Mouse (Mus musculus) CD4-positive naive resting alpha-beta T cell, adult 57 days (primary cell): ENCODE data around the gene Ankdd1b. TPM values are rescaled to one million over a fixed set of nuclear protein-coding genes. Genes with fewer than 3 reads are reported as not detected.

ENCODE experiments used
- total RNA-seq: library from RNA; stranded (reverse); gene quantifications from one replicate; pipeline ENCODE4 v1.2.4, GENCODE M21; 2023

The Ankdd1b gene
- total RNA-seq: not detected

DNA sequence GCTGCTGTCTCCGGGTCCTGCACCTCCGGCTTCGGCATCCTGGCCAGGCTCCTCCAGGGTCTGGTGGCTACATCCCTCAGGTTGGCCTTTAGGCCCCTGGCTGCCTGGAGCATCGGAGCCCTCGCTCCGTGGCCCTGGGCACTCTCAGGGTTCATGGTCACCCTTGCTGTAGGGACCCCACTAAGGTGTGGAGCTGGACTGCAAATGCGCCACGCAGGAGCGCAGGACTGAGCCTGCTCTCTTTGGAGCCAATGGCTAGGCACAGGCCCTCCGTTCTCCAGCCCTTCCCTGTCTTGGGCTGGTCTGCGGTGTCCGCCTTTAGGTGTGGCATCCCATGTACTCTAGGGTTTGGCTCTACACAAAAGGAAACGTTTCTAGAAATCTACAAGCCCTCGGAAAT, at the start of gene Ankdd1b:
Ankdd1b (minus strand) TSS at position 242 of the 400 bp plus-strand sequence.

DNA sequence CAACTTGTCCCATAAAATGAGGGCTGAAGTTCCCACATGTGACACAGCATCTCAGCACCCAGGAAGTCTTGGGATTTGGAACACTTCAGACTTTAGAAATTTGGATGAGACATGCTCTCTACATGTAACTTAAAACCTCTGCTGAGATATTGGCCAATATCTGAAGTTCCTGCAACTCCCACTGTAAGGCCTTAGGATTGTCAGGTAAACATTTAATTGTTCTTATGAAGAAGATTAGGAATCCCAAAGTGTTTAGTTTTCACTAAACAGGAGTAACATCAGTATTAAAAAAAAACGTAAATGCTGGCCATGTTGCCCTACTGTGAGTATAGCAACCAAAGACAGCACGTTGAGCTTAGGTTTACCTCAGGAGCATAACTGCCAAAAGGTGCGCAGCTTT, 19.4 kb upstream of the Ankdd1b start, which contains the start of gene Gm17622:
Gm17622 (plus strand) TSS at position 301 of the 400 bp plus-strand sequence.

DNA sequence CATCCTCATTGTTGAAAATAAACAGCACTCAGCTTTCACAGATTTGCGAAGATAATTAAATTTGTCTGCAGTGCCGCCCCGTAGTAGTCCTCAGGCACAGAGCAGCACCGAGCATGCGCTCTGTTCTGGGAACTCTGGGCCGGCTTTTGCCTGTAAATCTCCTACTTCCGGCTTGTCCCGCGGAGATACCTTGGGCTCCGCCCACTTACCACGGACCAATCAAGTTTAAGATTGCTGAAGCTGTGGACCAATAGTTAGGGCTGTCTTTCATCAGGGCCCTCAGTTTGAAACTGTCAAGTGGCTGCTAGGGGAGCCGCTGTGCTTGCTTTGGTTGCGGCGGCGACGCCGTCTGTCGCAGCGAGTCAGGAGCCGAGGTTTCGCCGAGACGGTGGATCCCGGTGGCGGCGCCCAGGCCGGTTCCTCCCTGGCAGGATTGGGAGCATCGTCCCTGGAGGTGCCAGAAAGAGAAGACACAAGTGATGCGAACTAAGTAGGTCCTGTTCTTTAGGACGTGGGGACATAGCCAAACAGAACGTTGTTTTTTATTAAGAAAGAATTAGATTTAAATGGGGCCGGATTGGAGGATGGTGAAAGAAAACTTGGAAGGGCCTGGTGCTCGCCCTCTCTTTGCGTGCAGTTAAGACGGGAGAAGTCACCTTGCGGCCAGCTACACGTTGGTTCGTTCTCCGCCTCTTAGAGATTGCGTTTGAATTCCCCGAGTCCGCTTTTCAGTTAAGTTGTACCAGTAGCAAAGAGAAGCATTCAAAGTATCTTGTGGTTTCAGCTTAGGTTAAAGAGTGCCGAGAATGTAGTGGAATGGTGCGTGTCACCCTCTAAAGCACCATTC, 82.7 kb downstream of the Ankdd1b start, which contains the start of gene Poc5:
Poc5 (plus strand) TSS at position 253 of the 847 bp plus-strand sequence.

Other genes with a start within 250 kb of the Ankdd1b start
- gene Poc5, start 82.9 kb downstream of the Ankdd1b start, total RNA-seq: 26.6 TPM
- gene Gm17622, start 19.5 kb upstream of the Ankdd1b start, total RNA-seq: not detected
- 10.9 TPM for gene Polk, start 71.4 kb upstream of the Ankdd1b start, total RNA-seq
- gene Col4a3bp, start 71.4 kb upstream of the Ankdd1b start, total RNA-seq: 62.2 TPM
- gene Hmgcr, start 199.7 kb upstream of the Ankdd1b start, total RNA-seq: 117 TPM